Mouse (Mus musculus) brain, embryonic 14.5 days (tissue): ENCODE measurements around the gene Ankrd52.

Experiments used
- CTCF ChIP-seq: fragments of 200-500 bp; IDR thresholded peaks from 2 replicates; pipeline ENCODE4 v1.5.1; 2012; ENCODE audit warnings: inconsistent platforms, mild to moderate bottlenecking, moderate library complexity, borderline replicate concordance; ENCODE audit not compliant: insufficient read depth, insufficient read length; ENCODE audit errors: extremely low read depth
- POLR2A ChIP-seq: fragments of 200-500 bp; IDR thresholded peaks from 2 replicates; pipeline ENCODE4 v1.6.1; 2012; ENCODE audit warnings: mild to moderate bottlenecking, inconsistent platforms, borderline replicate concordance; ENCODE audit not compliant: poor library complexity, insufficient read depth, insufficient read length, severe bottlenecking; ENCODE audit errors: extremely low read depth

DNA sequence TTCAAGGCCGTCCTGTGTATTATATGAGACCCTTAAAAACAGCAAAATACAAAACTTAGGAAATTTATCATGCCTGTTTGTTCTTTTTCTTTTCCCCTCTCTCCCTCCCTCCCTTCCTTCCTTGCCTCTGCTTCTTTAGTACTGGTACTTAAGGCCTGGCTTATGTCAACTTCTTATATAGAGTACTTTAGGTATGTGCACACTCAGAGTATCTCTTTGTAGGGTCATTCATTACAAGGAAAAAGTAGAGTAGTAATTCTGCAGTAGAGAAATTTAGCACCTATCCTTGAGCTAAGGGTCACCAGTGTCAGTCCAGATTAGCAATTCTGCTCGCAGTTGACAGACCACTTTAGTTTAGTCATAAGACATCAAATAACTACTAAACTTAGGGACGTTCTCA, 48.3 kb downstream of the Ankrd52 start:
- TF ChIP-seq POLR2A, result no peak
- no peak for TF ChIP-seq CTCF
